Mouse (Mus musculus) common myeloid progenitor, adult 5-6 weeks (primary cell): ENCODE data around the gene Slc22a4. TPM values are rescaled to one million over a fixed set of nuclear protein-coding genes. Genes with fewer than 3 reads are reported as not detected.
"Not testable (repeated sequence)": the region's sequence is repeated elsewhere in the genome, so short reads cannot be mapped to it uniquely, and the experiment has no call there.

ENCODE experiments used
- ATAC-seq: replicated peaks from 2 replicates; pipeline ENCODE4 v1.8.0; 2016; ENCODE audit warnings: low read depth, mild to moderate bottlenecking, moderate TSS enrichment, inconsistent platforms; ENCODE audit not compliant: poor library complexity, severe bottlenecking
- total RNA-seq: library from RNA; stranded (forward); fragments of 200-1000, 187-1606 nt; gene quantifications from 2 replicates; pipeline ENCODE4 v1.2.3, GENCODE M21; 2017

The Slc22a4 gene
- total RNA-seq, 1 experiment from 2014 or later, result 6.5 TPM

DNA sequence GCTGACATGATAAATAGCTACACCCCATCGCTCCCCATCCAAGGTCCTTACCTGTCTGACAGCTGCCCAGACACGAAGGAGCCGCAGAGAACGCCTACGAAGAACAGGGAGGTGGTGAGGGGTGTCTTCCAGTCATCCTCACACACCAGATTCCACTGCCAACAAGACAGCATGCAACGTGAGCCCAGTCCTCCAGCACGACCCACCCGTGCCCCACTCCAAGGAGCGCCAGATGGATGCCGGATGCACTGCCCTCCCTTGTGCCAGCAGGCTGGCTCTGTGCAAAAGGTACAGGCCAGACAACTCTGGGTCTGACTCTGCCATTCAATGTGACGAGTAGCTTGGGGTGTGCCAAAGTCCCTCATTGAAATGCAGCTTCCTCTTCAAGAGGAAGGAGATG, 20.2 kb downstream of the Slc22a4 start:
- no peak for ATAC-seq

DNA sequence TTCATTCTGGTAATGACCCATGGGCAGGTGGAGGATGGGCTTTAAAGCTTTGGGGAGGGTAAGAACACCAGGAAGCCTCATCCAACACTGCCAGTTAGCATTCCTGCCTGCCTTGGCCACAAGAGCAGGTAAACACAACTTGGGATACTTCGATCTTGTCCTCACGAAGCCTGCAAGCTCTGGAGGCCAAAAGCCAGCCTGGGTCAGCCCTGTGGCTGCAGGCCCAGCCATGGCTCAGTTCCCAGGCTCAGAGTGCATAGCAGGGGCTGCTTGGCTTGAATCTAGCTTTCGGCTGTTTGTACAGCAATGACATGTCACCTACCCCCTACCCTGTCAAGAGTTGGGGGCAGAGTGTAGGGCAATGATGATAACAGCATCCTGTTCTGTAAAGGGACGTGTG, 21.0 kb downstream of the Slc22a4 start:
- no peak for ATAC-seq

DNA sequence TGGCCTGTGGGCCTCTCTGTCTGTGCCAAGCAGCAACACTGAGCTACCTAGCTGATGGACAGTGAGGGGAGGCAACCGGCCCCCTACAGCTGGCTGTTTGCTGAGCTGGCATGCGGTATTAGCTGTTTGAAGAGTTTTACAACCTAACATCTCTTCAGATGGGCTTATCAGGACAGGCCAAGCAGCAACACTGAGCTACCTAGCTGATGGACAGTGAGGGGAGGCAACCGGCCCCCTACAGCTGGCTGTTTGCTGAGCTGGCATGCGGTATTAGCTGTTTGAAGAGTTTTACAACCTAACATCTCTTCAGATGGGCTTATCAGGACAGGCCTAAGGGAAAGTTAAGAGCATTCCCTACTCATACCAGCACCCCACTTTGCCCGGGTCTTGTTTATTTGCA, 21.5 kb downstream of the Slc22a4 start:
- ATAC-seq, result not testable (repeated sequence)

DNA sequence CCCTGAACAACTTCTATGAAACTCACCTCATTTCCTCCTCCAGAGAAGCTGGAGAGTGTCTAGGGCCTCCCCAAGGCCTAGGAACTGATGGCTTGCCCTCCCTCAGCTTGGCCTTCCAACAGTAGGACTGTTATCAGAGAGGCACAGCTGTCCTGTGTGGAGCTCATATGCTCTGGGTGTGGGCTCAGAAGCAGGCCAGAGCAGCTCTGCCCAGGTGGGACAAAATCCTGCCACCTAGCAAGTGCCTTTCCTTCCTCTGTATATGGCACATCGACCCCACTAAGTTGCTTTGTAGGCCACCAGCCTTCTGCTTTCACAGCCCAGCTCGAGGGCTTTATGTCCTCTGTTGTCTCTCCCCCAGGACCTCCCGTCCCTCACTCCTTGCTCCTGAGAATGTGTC, 23.2 kb downstream of the Slc22a4 start:
- peak; percentile 54 for ATAC-seq

GRCm38 (mm10) chr11:54004221-54004620, 23.7 kb downstream of the Slc22a4 start:
- ATAC-seq, result no peak

- peak; percentile 79 for ATAC-seq
Observed at GRCm38 (mm10) chr11:54002761-54003717, 24.9 kb downstream of the Slc22a4 start.

DNA sequence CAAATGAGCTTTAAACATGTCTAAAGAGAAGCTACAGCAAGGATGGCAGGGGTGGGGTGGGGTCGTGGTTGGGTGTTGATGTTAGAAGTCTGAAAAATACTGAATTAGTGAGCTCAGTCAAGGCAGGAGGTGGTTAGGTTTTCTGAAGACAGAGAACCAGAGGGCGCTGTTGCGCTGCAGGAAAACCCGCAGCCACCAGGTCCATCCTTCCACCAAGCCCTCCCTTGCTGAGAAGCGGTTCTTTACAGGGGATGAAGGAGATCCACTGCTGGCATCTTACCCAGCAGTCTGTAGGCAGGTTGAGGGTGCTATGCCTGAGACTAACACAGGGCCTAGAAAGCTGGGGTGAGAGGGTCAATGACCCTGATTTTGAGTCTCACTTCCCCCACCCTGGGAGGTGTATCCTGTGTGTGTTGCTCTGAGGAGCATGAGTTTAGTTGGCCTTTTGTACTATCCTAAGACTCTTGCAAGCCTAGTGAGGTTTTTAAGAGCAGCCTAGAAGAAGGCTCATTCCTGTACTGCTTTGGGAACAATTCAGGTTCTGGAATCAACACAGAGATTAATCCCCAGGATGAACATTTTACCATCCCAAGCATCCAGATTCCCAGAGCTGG, 25.6 kb downstream of the Slc22a4 start:
- peak; percentile 60 for ATAC-seq

GRCm38 (mm10) chr11:53997661-53998060, 30.2 kb downstream of the Slc22a4 start:
- no peak for ATAC-seq

GRCm38 (mm10) chr11:53992264-53992663, 35.6 kb downstream of the Slc22a4 start:
- no peak for ATAC-seq

DNA sequence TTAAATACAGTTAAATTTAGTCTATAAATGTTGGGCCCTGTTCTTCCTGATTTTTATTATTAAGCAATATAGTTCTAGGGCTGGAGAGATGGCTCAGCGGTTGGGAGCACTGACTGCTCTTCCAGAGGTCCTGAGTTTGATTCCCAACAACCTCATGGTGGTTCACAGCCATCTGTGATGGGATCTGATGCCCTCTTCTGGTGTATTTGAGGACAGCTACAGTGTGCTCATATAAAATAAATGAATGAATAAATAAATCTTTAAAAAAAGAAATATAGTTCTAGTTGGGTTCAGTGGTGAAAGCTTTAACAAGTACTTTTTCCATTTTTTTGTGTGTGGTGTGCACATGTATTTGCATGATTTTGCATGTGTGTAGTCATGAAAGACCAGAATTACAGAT, 38.7 kb downstream of the Slc22a4 start:
- no peak for ATAC-seq

GRCm38 (mm10) chr11:53988081-53988480, 39.8 kb downstream of the Slc22a4 start:
- ATAC-seq, result no peak

GRCm38 (mm10) chr11:53981396-53981795, 46.5 kb downstream of the Slc22a4 start:
- no peak for ATAC-seq

GRCm38 (mm10) chr11:53979788-53980621, 47.9 kb downstream of the Slc22a4 start, which contains the start of gene Slc22a21:
Gene Slc22a21, minus strand, starts transcription at chr11:53980332.
- peak; percentile 95 for ATAC-seq

DNA sequence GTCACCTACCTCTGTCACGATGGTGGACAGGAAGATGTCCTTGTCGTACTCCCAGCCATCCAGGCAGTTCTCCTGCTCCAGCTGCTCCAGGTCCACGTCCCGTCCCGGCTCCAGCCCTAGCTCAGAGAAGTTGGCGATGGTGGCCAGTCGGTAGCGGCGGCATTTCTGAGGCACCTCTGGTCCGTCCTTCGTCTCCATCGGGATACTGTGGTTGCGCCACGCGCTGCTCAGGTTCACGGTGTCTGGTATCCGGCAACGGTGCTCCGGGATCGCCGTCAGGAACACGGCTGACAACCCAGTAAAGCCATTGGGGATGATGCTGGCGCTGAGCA, 48.5 kb downstream of the Slc22a4 start:
- ATAC-seq, result peak; percentile 3; the same call in 1 of the 2 replicates

DNA sequence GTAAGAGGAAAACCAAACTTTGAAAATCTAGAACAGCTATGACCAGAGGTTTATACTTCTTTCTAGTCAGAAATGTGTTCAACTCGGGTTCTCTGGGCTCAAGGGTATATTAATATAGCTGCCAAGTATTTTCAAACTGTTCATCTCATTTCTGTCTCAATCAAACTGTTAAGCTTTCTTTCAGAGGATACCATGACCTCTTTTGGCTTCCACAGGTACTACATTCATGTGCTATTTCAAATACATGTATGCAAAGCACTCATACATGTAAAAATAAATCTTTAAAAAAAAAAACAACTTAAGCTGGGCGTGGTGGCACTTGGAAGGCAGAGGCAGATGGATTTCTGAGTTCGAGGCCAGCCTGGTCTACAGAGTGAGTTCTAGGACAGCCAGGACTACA, 50.2 kb downstream of the Slc22a4 start:
- no peak for ATAC-seq

GRCm38 (mm10) chr11:53975559-53975958, 52.3 kb downstream of the Slc22a4 start:
- no peak for ATAC-seq

DNA sequence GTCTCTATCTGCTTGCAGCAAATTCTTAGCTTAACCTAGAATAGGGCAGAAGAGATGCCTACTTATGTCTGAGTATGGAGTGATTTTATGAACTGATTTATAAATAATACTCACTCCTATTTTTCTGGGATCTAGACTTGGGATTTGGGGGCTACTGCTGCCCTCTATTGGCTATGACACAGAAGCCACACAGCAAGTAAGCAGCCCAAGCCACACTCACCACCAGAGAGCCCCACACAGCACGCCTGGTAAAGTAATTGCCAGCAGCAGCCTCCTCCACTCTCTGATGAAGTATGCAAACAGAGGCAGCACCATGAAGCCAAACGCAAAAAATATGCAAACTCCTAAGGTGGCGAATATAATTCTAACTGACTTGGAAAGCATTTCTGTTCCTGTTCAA, 68.9 kb downstream of the Slc22a4 start:
- ATAC-seq, result no peak

GRCm38 (mm10) chr11:53958176-53958575, 69.7 kb downstream of the Slc22a4 start:
- ATAC-seq, result peak; percentile 42; the same call in 1 of the 2 replicates

DNA sequence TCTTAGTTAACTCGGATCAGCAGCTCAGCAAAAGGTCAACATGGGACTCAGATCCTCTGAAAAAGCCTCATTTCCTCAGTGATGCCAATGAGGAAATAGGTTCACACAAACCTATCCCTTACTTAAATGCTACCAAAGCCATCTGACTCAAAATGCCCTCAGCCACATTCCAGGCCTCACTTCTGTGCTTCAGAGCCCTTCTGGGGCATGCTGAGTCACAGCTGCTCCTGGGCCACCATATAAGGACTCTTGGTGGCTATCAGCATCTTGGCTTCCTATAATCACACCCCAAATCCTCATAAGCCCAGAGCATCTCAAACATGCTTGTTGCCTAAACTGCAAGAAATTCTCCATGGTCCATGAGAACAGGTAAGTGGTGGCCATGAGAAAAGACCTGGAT, 71.3 kb downstream of the Slc22a4 start:
- no peak for ATAC-seq

DNA sequence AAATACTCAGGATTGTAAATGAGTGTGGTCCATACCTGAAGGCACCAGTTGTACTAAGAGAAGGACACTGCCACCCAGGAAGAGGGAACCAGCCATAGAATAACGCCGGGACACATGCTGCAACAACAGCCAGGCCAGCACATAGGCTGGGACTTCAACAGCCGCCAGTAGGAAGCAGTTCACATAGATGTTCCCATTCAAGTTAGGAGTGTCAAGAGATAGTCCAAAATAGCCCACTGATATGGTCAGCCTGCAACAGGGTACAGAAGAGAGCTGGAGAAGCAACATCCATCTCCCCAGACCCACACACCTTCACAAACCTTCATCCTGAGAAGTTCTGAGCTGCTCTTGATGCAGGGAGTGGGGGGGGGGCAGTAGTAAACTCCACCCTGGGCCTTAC, 73.2 kb downstream of the Slc22a4 start:
- no peak for ATAC-seq
